Mouse (Mus musculus) kidney, embryonic 14.5 days (tissue): ENCODE results near the gene Tmem131l. TPM values are rescaled to one million over a fixed set of nuclear protein-coding genes. Genes with fewer than 3 reads are reported as not detected.
A peak's percentile ranks its signal among the peaks of the same experiment; 100 is the strongest.

ENCODE experiments used
- ATAC-seq: fragments of 200-750 bp; cut with Nextera tagmentation; 2 replicates; pipeline ENCODE4 v1.8.0; 2017; ENCODE audit warnings: moderate number of reproducible peaks, mild to moderate bottlenecking, moderate TSS enrichment, moderate library complexity; ENCODE audit not compliant: low FRiP score, low TSS enrichment
- H3K27ac ChIP-seq: fragments of 300-500 bp; sonication (generic); 2 replicates; pipeline ENCODE4 v1.5.1; 2014; ENCODE audit warnings: low read depth, mild to moderate bottlenecking, low read length, moderate library complexity, mixed read lengths
- H3K27me3 ChIP-seq: fragments of 300-500 bp; sonication (generic); 2 replicates; pipeline ENCODE4 v1.6.1; 2014; ENCODE audit warnings: mild to moderate bottlenecking, low read length; ENCODE audit not compliant: control insufficient read depth, insufficient read depth
- H3K36me3 ChIP-seq: fragments of 300-500 bp; sonication (generic); 2 replicates; pipeline ENCODE4 v1.6.1; 2014; ENCODE audit warnings: low read length, mixed read lengths; ENCODE audit not compliant: control insufficient read depth, insufficient read depth
- H3K4me1 ChIP-seq: fragments of 300-500 bp; sonication (generic); 2 replicates; pipeline ENCODE4 v1.6.1; 2014; ENCODE audit warnings: low read length, mixed read lengths; ENCODE audit not compliant: control insufficient read depth, insufficient read depth
- H3K4me2 ChIP-seq: fragments of 300-500 bp; sonication (generic); replicated peaks from 2 replicates; pipeline ENCODE4 v1.6.1; 2014; ENCODE audit warnings: low read depth, mild to moderate bottlenecking, low read length
- H3K4me3 ChIP-seq: fragments of 300-500 bp; sonication (generic); 2 replicates; pipeline ENCODE4 v1.5.1; 2014; ENCODE audit warnings: mild to moderate bottlenecking, low read length
- H3K9ac ChIP-seq: fragments of 300-500 bp; sonication (generic); 2 replicates; pipeline ENCODE4 v1.6.1; 2014; ENCODE audit warnings: low read depth, mild to moderate bottlenecking, low read length, moderate library complexity
- H3K9me3 ChIP-seq: fragments of 300-500 bp; sonication (generic); 2 replicates; pipeline ENCODE4 v1.6.1; 2016; ENCODE audit warnings: low read length; ENCODE audit not compliant: control insufficient read depth
- WGBS: fragments of 180-500 bp; shearing (Covaris S2); extraction: QIAGEN DNeasy Blood & Tissue Kit; methylation state at CpG from one replicate; pipeline ENCODE4 v1.1.7; 2014; 5-methylcytosine and 5-hydroxymethylcytosine counted together
- polyA plus RNA-seq: library from polyadenylated mRNA; unstranded; fragments of >200 nt; fragmentation: Nextera tagmentation; extraction: Ambion mirVana; gene quantifications from 2 replicates; pipeline ENCODE4 v1.2.1, GENCODE M21; 2014

Gene Tmem131l
- polyA plus RNA-seq, 1 experiment from 2014 or later = 45.3 TPM

DNA sequence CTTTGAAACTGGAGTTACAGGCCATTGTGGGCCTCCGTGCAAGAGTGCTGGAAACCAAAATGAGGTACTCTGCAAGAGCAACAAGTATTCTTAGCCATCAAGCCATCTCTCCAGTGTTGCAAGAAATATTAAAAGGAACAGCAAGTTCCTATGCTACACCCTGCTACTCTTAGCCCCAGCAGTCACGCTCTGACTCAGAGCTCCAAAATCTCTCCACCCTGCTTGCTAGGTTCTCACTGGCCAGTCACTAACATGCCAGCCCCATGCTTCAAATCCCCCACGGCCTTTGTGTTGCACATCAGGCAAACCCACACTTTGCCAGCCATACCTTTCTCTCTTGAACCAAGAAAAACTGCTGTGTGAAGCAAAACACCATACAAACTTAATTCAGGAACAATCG is 96.8 kb downstream of the Tmem131l start:
- 75% methylated on average over 4 of the region's 4 CpGs for WGBS

GRCm38 (mm10) chr3:83941921-83942320 is 98.1 kb downstream of the Tmem131l start:
- H3K9ac ChIP-seq = no peak overlapping the region
- H3K9me3 ChIP-seq = no peaks in the 10 kb centered on the region
- no peak for ATAC-seq
- H3K4me2 ChIP-seq = no peak overlapping the region
- WGBS = 82% methylated on average over 4 of the region's 4 CpGs
- H3K4me1 ChIP-seq = no peaks in the 10 kb centered on the region
- H3K27ac ChIP-seq = no peak overlapping the region
- no peaks in the 10 kb centered on the region for H3K27me3 ChIP-seq
- H3K36me3 ChIP-seq = peaks cover 9% of the 10 kb centered on the region; the same call in 1 of the 2 replicates
- H3K4me3 ChIP-seq = no peak overlapping the region

More for the DNA sequence above, 96.8 kb downstream of the Tmem131l start:
- no peak overlapping the region for H3K9ac ChIP-seq
- H3K9me3 ChIP-seq = no peaks in the 10 kb centered on the region
- H3K4me1 ChIP-seq = no peaks in the 10 kb centered on the region
- no peaks in the 10 kb centered on the region for H3K27me3 ChIP-seq
- peaks cover 3% of the 10 kb centered on the region; the same call in 1 of the 2 replicates for H3K36me3 ChIP-seq
- no peak overlapping the region for H3K4me2 ChIP-seq
- H3K4me3 ChIP-seq = no peak overlapping the region
- no peak for ATAC-seq
- no peak overlapping the region for H3K27ac ChIP-seq

DNA sequence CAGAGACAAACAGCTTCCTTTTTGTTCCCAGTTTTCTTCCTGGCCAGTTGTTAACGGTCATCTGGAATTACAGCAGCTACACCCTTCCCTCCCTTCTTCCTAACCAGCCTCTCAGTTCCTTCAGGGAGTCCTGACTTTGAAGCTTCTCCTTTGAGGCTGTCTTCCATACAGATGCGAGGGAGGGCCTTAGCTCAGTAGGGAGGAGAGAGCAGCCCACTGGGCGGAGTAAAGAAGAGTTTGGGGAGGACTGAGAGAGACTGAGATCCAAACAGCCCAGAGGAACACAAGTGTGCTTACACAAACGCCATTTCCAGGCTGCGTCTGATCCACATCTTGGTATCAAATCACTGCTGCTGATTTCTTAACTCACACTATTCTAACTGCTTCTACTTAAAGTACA is 101.1 kb downstream of the Tmem131l start:
- WGBS = 33% methylated on average over 5 of the region's 5 CpGs
- peak; percentile 52; the same call in 1 of the 2 replicates for ATAC-seq
- Histone ChIP-seq H3K4me3 (no peak overlapping the region), H3K4me1 (no peaks in the 10 kb centered on the region), H3K27ac (no peak overlapping the region), H3K4me2 (no peak overlapping the region), H3K27me3 (no peaks in the 10 kb centered on the region), H3K9ac (no peak overlapping the region), H3K36me3 (peaks cover 19% of the 10 kb centered on the region; the same call in 1 of the 2 replicates), H3K9me3 (no peaks in the 10 kb centered on the region)

GRCm38 (mm10) chr3:83934514-83934913 is 105.5 kb downstream of the Tmem131l start:
- peaks cover 50% of the 10 kb centered on the region for H3K36me3 ChIP-seq
- ATAC-seq = no peak

GRCm38 (mm10) chr3:83915768-83916496 is 124.0 kb downstream of the Tmem131l start:
- Histone ChIP-seq H3K27me3 (no peaks in the 10 kb centered on the region), H3K36me3 (peaks cover 65% of the 10 kb centered on the region), H3K9me3 (no peaks in the 10 kb centered on the region), H3K9ac (no peak overlapping the region), H3K4me2 (no peak overlapping the region), H3K4me1 (no peaks in the 10 kb centered on the region), H3K4me3 (no peak overlapping the region), H3K27ac (no peak overlapping the region)
- ATAC-seq = no peak
- WGBS = 77% methylated on average over 11 of the region's 11 CpGs

More at GRCm38 (mm10) chr3:83934514-83934913, 105.5 kb downstream of the Tmem131l start:
- 95% methylated on average over 10 of the region's 10 CpGs for WGBS
- H3K9me3 ChIP-seq = no peaks in the 10 kb centered on the region
- H3K4me3 ChIP-seq = no peak overlapping the region
- no peaks in the 10 kb centered on the region for H3K27me3 ChIP-seq
- H3K4me2 ChIP-seq = no peak overlapping the region
- H3K27ac ChIP-seq = no peak overlapping the region
- no peaks in the 10 kb centered on the region for H3K4me1 ChIP-seq
- H3K9ac ChIP-seq = no peak overlapping the region

- no peak for ATAC-seq
- Histone ChIP-seq H3K9me3 (no peaks in the 10 kb centered on the region), H3K9ac (no peak overlapping the region), H3K36me3 (peaks cover 61% of the 10 kb centered on the region), H3K27ac (no peak overlapping the region), H3K4me2 (no peak overlapping the region), H3K4me1 (no peaks in the 10 kb centered on the region), H3K4me3 (no peak overlapping the region), H3K27me3 (no peaks in the 10 kb centered on the region)
- whole genome bisulfite sequencing = 71% methylated on average over 3 of the region's 3 CpGs
Observed at GRCm38 (mm10) chr3:83915102-83915501, 124.9 kb downstream of the Tmem131l start.

GRCm38 (mm10) chr3:83910707-83911106 is 129.3 kb downstream of the Tmem131l start:
- H3K4me3 ChIP-seq = no peak overlapping the region
- H3K9ac ChIP-seq = no peak overlapping the region
- H3K27ac ChIP-seq = no peak overlapping the region
- H3K4me1 ChIP-seq = no peaks in the 10 kb centered on the region
- H3K4me2 ChIP-seq = no peak overlapping the region
- H3K9me3 ChIP-seq = no peaks in the 10 kb centered on the region
- H3K27me3 ChIP-seq = no peaks in the 10 kb centered on the region
- no peak for ATAC-seq
- peaks cover 56% of the 10 kb centered on the region for H3K36me3 ChIP-seq
- 96% methylated on average over 5 of the region's 5 CpGs for WGBS

GRCm38 (mm10) chr3:83906185-83906584 is 133.8 kb downstream of the Tmem131l start:
- Histone ChIP-seq H3K27ac (no peak overlapping the region), H3K9ac (no peak overlapping the region), H3K4me1 (no peaks in the 10 kb centered on the region), H3K4me3 (no peak overlapping the region), H3K4me2 (no peak overlapping the region), H3K9me3 (no peaks in the 10 kb centered on the region), H3K27me3 (no peaks in the 10 kb centered on the region), H3K36me3 (peaks cover 76% of the 10 kb centered on the region)
- ATAC-seq = no peak
- WGBS = 94% methylated on average over 9 of the region's 9 CpGs

- Histone ChIP-seq H3K9ac (no peak overlapping the region), H3K4me1 (no peaks in the 10 kb centered on the region), H3K36me3 (peaks cover 79% of the 10 kb centered on the region), H3K27me3 (no peaks in the 10 kb centered on the region), H3K9me3 (no peaks in the 10 kb centered on the region), H3K4me3 (no peak overlapping the region), H3K27ac (no peak overlapping the region), H3K4me2 (no peak overlapping the region)
- WGBS = 77% methylated on average over 6 of the region's 6 CpGs
- ATAC-seq = no peak
Observed at GRCm38 (mm10) chr3:83905161-83905560, 134.8 kb downstream of the Tmem131l start.
